Mouse (Mus musculus) B cell, adult (primary cell): ENCODE results near the gene Cdk19. TPM values are rescaled to one million over a fixed set of nuclear protein-coding genes. Genes with fewer than 3 reads are reported as not detected.

Experiments used
- total RNA-seq: library from RNA; stranded (reverse); gene quantifications from 4 replicates; pipeline ENCODE4 v1.2.4, GENCODE M21; 2023; ENCODE audit not compliant: inconsistent age

Cdk19 gene
- 46.4 to 55.3 TPM (median 53.4 TPM) in 4 replicates for total RNA-seq

DNA sequence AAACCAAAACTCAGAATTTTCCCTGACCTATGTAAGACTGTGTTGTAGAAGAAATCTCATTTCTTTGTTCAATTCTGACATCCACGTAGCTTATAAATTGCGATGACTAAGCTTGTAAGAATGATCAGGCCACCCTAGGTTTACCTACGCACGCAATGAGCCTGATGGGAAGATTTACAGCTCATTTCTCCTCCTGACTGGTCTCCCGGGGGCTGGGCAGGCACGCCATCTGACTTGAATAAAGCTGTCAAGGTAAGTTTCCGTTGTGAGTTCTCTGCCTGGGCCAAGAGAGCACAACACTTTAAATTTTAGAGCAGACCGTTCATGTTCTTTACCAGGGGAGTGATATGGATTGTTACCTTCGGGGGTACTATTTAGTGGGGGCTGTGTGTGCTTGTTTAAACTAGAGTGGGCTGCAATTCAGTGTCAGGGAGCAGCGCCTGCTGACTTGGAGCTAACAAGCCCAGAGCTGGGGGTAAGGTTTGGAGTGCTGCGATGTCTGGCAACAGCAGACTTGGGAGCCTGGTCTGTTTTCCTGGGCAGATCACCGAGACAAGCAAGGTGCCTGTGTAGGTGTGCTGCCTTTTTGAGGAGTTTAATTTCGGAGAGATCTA is at the start of gene Cdk19:
Gene Cdk19 (plus strand): TSS at position 214 of the 614 bp plus-strand sequence.

DNA sequence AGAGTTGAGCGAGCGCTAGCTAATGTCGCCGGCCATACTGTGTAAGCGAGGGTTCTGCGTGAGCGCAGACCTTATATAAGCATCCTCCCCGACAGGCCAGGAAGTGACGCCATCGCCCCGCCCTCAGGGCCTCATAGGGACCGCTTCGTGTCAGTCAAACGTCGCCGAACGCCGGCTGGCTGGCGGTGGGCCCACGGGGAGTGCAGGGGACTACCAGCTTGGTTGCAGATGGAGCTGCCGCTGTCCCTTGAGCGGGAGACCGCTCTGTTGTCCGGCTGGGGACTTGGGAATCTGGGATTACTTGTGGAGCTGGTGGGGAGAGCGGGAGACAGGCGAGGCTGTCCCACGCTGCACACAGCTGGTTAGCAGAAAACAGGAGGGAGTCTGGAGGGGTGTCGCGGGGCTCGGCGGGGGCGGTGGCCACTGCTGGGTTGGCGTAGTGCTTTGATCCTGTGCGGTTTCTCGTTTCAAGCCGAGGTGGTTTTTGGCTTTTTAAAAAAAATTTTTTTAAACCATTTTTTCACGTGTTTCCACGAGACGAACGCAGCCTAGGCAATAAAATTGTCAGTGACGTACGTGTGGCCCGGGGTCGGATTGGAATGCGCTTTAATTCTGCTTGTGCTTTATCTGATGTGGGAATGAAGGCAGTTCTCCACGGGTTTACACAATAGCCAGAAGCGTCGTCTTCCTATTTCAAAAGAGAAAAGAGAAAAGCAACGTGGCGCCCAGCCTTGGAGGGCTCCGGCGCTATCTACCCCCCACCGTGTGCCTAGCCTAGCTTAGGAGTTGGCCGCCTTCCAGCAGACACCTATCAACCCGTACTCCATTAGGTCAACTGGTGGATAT is 37.0 kb upstream of the Cdk19 start, which contains the start of gene Amd1:
Gene Amd1 (minus strand): TSS at position 47 of the 846 bp plus-strand sequence.

Other genes with a start within 250 kb of the Cdk19 start
- 7.4 to 10.2 TPM (median 7.9 TPM) in 4 replicates for gene Slc16a10, start 197.3 kb upstream of the Cdk19 start, total RNA-seq
- gene Rpf2, start 92.5 kb upstream of the Cdk19 start, total RNA-seq, result 17.7 to 23.4 TPM (median 20.9 TPM) in 4 replicates
- gene Gtf3c6, start 81.5 kb upstream of the Cdk19 start, total RNA-seq, result 24.4 to 34.0 TPM (median 32.2 TPM) in 4 replicates
- 37.4 to 42.5 TPM (median 39.0 TPM) in 4 replicates for gene Amd1, start 37.4 kb upstream of the Cdk19 start, total RNA-seq
- gene Slc22a16, start 230.8 kb downstream of the Cdk19 start, total RNA-seq, result not detected in 4 replicates